In genomic region chr11:98583571-98583970, GRCm38 (mm10) we compare ENCODE assay signal across 13 mouse cellular contexts. TPM values are rescaled to one million over a fixed set of nuclear protein-coding genes. Genes with fewer than 3 reads are reported as not detected.
A peak's percentile ranks its signal among the peaks of the same experiment; 100 is the strongest.
DNase-seq lines count a peak whose midpoint lies in the region; ATAC-seq lines count a peak whose summit lies in the region.
"Had no signal": no experiment of that assay in that cellular context is flagged by ENCODE, and none has a peak within 500 bp of the region (broad histone marks: within the 10 kb centered on the region; RNA-seq: fewer than 3 reads in every experiment).

No protein-coding gene starts in this region.

- H3K4me2 ChIP-seq in hindbrain, embryonic 13.5 days = no peak overlapping the region
- peak overlapping the region; percentile 96 for H3K4me2 ChIP-seq in liver, embryonic 12.5 days
- H3K4me2 ChIP-seq: embryonic facial prominence, embryonic 13.5 days; hindbrain, embryonic 14.5 days had no signal

- peaks cover 45% of the 10 kb centered on the region for H3K36me3 ChIP-seq in hindbrain, embryonic 10.5 days
- H3K36me3 ChIP-seq in hindbrain, embryonic 13.5 days = peaks cover 39% of the 10 kb centered on the region
- H3K36me3 ChIP-seq in liver, embryonic 12.5 days = peaks cover 37% of the 10 kb centered on the region

- H3K27me3 ChIP-seq in hindbrain, embryonic 10.5 days (ENCODE audit: insufficient read depth, poor library complexity, severe bottlenecking) = no peaks in the 10 kb centered on the region
- H3K27me3 ChIP-seq in hindbrain, embryonic 13.5 days = no peaks in the 10 kb centered on the region
- H3K27me3 ChIP-seq in liver, embryonic 12.5 days (replicated peaks) = no peaks in the 10 kb centered on the region
- H3K27me3 ChIP-seq: embryonic facial prominence, embryonic 13.5 days had no signal

- H3K9ac ChIP-seq in hindbrain, embryonic 13.5 days = no peak overlapping the region
- peak overlapping the region; percentile 95 for H3K9ac ChIP-seq in liver, embryonic 12.5 days
- H3K9ac ChIP-seq: embryonic facial prominence, embryonic 13.5 days; hindbrain, embryonic 14.5 days had no signal

- H3K4me1 ChIP-seq in hindbrain, embryonic 10.5 days (replicated peaks) = peaks cover 49% of the 10 kb centered on the region
- peaks cover 37% of the 10 kb centered on the region for H3K4me1 ChIP-seq in hindbrain, embryonic 13.5 days (replicated peaks)
- peaks cover 92% of the 10 kb centered on the region for H3K4me1 ChIP-seq in liver, embryonic 12.5 days

- H3K9me3 ChIP-seq in hindbrain, embryonic 10.5 days = no peaks in the 10 kb centered on the region
- no peaks in the 10 kb centered on the region for H3K9me3 ChIP-seq in hindbrain, embryonic 13.5 days
- H3K9me3 ChIP-seq in liver, embryonic 12.5 days (replicated peaks) = no peaks in the 10 kb centered on the region
- H3K9me3 ChIP-seq: embryonic facial prominence, embryonic 13.5 days had no signal

- 0 out of 2 replicates have a peak overlapping the region, but pooled peaks have one; percentile 6 for H3K4me3 ChIP-seq in hindbrain, embryonic 10.5 days
- no peak overlapping the region for H3K4me3 ChIP-seq in hindbrain, embryonic 13.5 days
- peak overlapping the region; percentile 97 for H3K4me3 ChIP-seq in liver, embryonic 12.5 days
- H3K4me3 ChIP-seq: embryonic facial prominence, embryonic 13.5 days; gastrocnemius, adult 2 months had no signal

- WGBS in hindbrain, embryonic 10.5 days = 42% methylated on average over 3 of the region's 3 CpGs
- WGBS in hindbrain, embryonic 13.5 days = 40% methylated on average over 3 of the region's 3 CpGs
- 0% methylated on average over 3 of the region's 3 CpGs for WGBS in liver, embryonic 12.5 days (ENCODE audit: insufficient replicate concordance)

- no peak for DNase-seq in hindbrain, embryonic 10.5 days (ENCODE audit: low spot score)
- DNase-seq in A20 (ENCODE audit: low read depth, low spot score) (peak; percentile 31), R1 (ENCODE audit: low read depth, low spot score) (peak; percentile 38), adipocyte (ENCODE audit: low spot score) (no peak)
- DNase-seq in urinary bladder, postnatal 25 days (ENCODE audit: low spot score) = no peak
- DNase-seq in frontal cortex, postnatal 25 days (ENCODE audit: low spot score in 2 of 2) = no peak
- DNase-seq: gastrocnemius, adult 2 months had no signal

- peak overlapping the region; percentile 56; the same call in 1 of the 2 replicates for H3K27ac ChIP-seq in hindbrain, embryonic 10.5 days
- H3K27ac ChIP-seq in hindbrain, embryonic 13.5 days = no peak overlapping the region
- peak overlapping the region; percentile 99 for H3K27ac ChIP-seq in liver, embryonic 12.5 days
- H3K27ac ChIP-seq: embryonic facial prominence, embryonic 13.5 days; gastrocnemius, adult 2 months; hindbrain, embryonic 14.5 days had no signal

- ATAC-seq in hindbrain, embryonic 13.5 days (ENCODE audit: low FRiP score) = no peak
- peak; percentile 25; the same call in 1 of the 2 replicates for ATAC-seq in liver, embryonic 12.5 days

RNA-seq across cellular contexts. Expression of gene Ormdl3, which starts 3.6 kb away (rescaled TPM):
- 59.4 and 66.2 TPM in 2 replicates for polyA plus RNA-seq in hindbrain, embryonic 10.5 days (2016; fragmentation: Nextera tagmentation; extraction: Ambion mirVana)
- 91.1 and 91.8 TPM in 2 replicates for polyA plus RNA-seq in hindbrain, embryonic 13.5 days (2015; fragmentation: Nextera tagmentation; extraction: Ambion mirVana)
- 44.2 and 44.3 TPM in 2 replicates for polyA plus RNA-seq in liver, embryonic 12.5 days (2016; fragmentation: Nextera tagmentation; extraction: Ambion mirVana)

RNA-seq across cellular contexts. Expression of gene Lrrc3c, which starts 14.5 kb away (rescaled TPM):
- not detected in 2 replicates for polyA plus RNA-seq in hindbrain, embryonic 10.5 days (2016; fragmentation: Nextera tagmentation; extraction: Ambion mirVana)
- polyA plus RNA-seq in hindbrain, embryonic 13.5 days (2015; fragmentation: Nextera tagmentation; extraction: Ambion mirVana) = not detected in 2 replicates
- polyA plus RNA-seq in liver, embryonic 12.5 days (2016; fragmentation: Nextera tagmentation; extraction: Ambion mirVana) = not detected in 2 replicates
- polyA plus RNA-seq: embryonic facial prominence, embryonic 13.5 days; hindbrain, embryonic 14.5 days; liver, adult 2 months; stomach, embryonic 16.5 days had no signal

RNA-seq across cellular contexts. Expression of gene Zpbp2, which starts 32.7 kb away (rescaled TPM):
- polyA plus RNA-seq in hindbrain, embryonic 10.5 days (2016; fragmentation: Nextera tagmentation; extraction: Ambion mirVana) = 0.14 and 0.37 TPM in 2 replicates
- polyA plus RNA-seq in hindbrain, embryonic 13.5 days (2015; fragmentation: Nextera tagmentation; extraction: Ambion mirVana) = 0.14 TPM in 1 of 2 replicates, not detected in the other
- 0.46 and 0.55 TPM in 2 replicates for polyA plus RNA-seq in liver, embryonic 12.5 days (2016; fragmentation: Nextera tagmentation; extraction: Ambion mirVana)
- polyA plus RNA-seq: embryonic facial prominence, embryonic 13.5 days; hindbrain, embryonic 14.5 days; liver, adult 2 months had no signal

RNA-seq across cellular contexts. Expression of gene Ikzf3, which starts 37.7 kb away (rescaled TPM):
- 0.07 and 0.11 TPM in 2 replicates for polyA plus RNA-seq in hindbrain, embryonic 10.5 days (2016; fragmentation: Nextera tagmentation; extraction: Ambion mirVana)
- 0.21 and 0.35 TPM in 2 replicates for polyA plus RNA-seq in hindbrain, embryonic 13.5 days (2015; fragmentation: Nextera tagmentation; extraction: Ambion mirVana)
- 0.07 and 0.12 TPM in 2 replicates for polyA plus RNA-seq in liver, embryonic 12.5 days (2016; fragmentation: Nextera tagmentation; extraction: Ambion mirVana)

RNA-seq across cellular contexts. Expression of gene Gm12355, which starts 41.9 kb away (rescaled TPM):
- polyA plus RNA-seq in hindbrain, embryonic 10.5 days (2016; fragmentation: Nextera tagmentation; extraction: Ambion mirVana) = 1.3 and 1.4 TPM in 2 replicates
- 0.82 and 1.2 TPM in 2 replicates for polyA plus RNA-seq in hindbrain, embryonic 13.5 days (2015; fragmentation: Nextera tagmentation; extraction: Ambion mirVana)
- polyA plus RNA-seq in liver, embryonic 12.5 days (2016; fragmentation: Nextera tagmentation; extraction: Ambion mirVana) = 0.87 and 0.96 TPM in 2 replicates
- polyA plus RNA-seq: liver, adult 2 months had no signal

Comparison
In these comparisons a context has a peak if more than half of its experiments do, and no peak if none do; other contexts are left out.
1. DNase-seq: peak in A20 (single experiment) and R1 (single experiment); none in hindbrain, embryonic 10.5 days (single experiment), urinary bladder, postnatal 25 days (single experiment), frontal cortex, postnatal 25 days (0 of 2) and adipocyte (single experiment).